Mouse (Mus musculus) layer of hippocampus, adult 9-11 months (tissue): ENCODE measurements around the gene Rbsn.

Experiments
- DNase-seq: peaks from one replicate; pipeline ENCODE4 v3.0.0; 2022

Rbsn gene

DNA sequence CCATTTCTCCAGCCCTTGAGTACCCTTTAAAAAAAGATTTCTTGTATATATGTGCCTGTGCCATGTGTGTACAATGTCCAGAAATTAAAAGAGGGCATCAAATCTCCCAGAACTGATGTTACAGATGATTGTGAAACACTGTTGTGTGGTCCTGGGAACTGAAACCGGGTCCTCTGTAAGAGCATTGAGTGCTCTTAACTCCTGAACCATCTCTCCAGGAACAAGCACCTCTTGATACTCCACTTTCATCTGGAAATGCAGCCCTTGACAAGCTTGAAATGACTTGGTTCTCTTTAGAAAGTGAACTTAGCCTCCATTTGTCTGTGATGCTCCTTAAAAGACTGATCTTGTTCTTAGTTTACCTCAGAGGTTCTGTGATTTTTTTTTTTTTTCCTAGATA, 52.0 kb downstream of the Rbsn start:
- DNase-seq, result no peak

DNA sequence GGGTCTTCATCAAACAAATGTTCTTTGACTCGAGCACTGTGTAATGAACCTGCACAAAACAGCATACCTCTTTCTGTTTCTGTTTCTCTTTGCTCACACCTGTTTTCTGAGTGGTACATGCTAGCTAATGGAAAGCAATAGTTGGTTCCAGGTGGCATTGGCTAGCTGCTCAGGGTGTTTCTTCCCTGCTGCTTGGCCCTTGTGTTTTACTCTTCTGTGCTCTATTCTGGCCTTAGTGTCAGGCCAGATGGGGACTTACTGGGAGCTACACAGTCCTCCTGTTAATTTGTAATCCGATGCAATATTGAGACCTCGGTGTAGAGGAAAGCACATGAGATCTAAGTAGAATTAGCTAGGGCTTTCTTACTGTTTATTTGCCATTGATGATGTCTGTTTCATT, 55.9 kb downstream of the Rbsn start:
- DNase-seq, result no peak

DNA sequence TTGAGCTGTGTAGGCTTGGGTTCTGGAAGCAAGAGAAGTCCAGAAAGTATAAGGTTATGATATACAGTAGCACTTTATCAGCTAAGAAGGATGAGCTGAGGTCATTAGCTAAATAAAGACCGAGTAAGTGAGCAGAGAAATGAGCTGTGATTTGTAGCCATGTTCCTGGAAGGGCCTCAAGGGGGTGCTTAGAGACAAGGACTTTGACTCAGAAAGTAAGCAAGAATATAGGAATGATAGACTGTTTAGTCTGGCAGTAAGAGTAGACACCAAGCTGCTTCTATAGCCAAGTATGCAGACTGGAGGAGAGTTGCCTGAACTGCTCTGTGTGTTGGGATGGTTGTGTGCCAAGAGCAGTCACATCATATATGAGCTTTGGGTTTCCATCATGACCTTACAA, 61.0 kb downstream of the Rbsn start:
- no peak for DNase-seq

DNA sequence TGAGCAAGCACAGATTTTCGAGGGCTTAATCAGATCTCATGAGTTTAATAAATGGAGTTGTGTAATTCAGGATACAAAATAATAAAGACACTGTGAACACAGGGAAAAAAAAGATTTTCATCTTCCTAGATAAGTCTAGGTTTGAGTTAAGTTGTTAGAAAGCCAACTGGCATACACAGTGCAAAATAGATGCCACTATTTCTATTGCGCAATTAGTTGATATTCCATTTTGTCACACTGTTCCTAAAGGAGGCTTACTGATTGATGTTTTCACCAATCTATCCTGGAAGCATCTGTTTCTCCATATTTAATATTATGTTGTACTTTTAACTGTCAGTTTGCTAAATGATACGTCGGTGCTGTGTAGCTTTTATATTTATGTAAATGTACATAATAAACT, 68.8 kb downstream of the Rbsn start:
- DNase-seq, result no peak
